Mouse (Mus musculus) lung, adult 2 months (tissue): ENCODE measurements at regions not wholly inside any gene's neighbourhood (a gene's known extent, or its start where the extent isn't known, plus 50 kb on each side); places are given as distances from the start of the nearest gene placed in this dataset.

Experiments used
- DNase-seq: peaks from one replicate; pipeline ENCODE4 v3.0.0; 2022
- H3K4me1 ChIP-seq: fragments of 200-500 bp; 2 replicates; pipeline ENCODE4 v1.6.1; 2011; ENCODE audit warnings: low read length; ENCODE audit not compliant: control insufficient read depth, insufficient read depth
- H3K4me3 ChIP-seq: fragments of 200-500 bp; replicated peaks from 2 replicates; pipeline ENCODE3; 2011; ENCODE audit warnings: low read depth, mild to moderate bottlenecking, control low read depth, low read length; ENCODE audit errors: extremely low read depth
- CTCF ChIP-seq: fragments of 200-500 bp; IDR thresholded peaks from 2 replicates; pipeline ENCODE4 v1.5.1; 2011; ENCODE audit warnings: mild to moderate bottlenecking, low read length, control low read depth; ENCODE audit not compliant: insufficient read depth
- POLR2A ChIP-seq: fragments of 200-500 bp; IDR thresholded peaks from 2 replicates; pipeline ENCODE4 v1.6.1; 2011; ENCODE audit warnings: low read depth, mild to moderate bottlenecking, control low read depth, low read length, borderline replicate concordance; ENCODE audit errors: extremely low read depth
- WGBS: fragments of 180-500 bp; shearing (Covaris S2); methylation state at CpG from one replicate; pipeline ENCODE4 v1.1.7; 2018; 5-methylcytosine and 5-hydroxymethylcytosine counted together

GRCm38 (mm10) chr8:8986068-8986467, 295.7 kb upstream of the Arglu1 start:
- TF ChIP-seq CTCF (0 out of 2 replicates have a peak, but pooled peaks have one; percentile 21), POLR2A (no peak)
- 82% methylated on average over 9 of the region's 9 CpGs for WGBS
- DNase-seq, result no peak
- H3K4me3 ChIP-seq, result no peak overlapping the region
- 0 out of 2 replicates have a peak, but pooled peaks cover 2% of the 10 kb centered on the region for H3K4me1 ChIP-seq

- DNase-seq, result no peak
- 71% methylated on average over 13 of the region's 13 CpGs for WGBS
- H3K4me3 ChIP-seq, result no peak overlapping the region
- TF ChIP-seq POLR2A, result no peak
- TF ChIP-seq CTCF, result 0 out of 2 replicates have a peak, but pooled peaks have one; percentile 10
- no peaks in the 10 kb centered on the region for H3K4me1 ChIP-seq
Observed at GRCm38 (mm10) chr8:8985395-8985794, 295.1 kb upstream of the Arglu1 start.

GRCm38 (mm10) chr8:8984829-8985251, 294.5 kb upstream of the Arglu1 start:
- Histone ChIP-seq H3K4me1 (no peaks in the 10 kb centered on the region), H3K4me3 (no peak overlapping the region)
- WGBS, result 40% methylated on average over 11 of the region's 11 CpGs
- DNase-seq, result no peak
- TF ChIP-seq CTCF (no peak), POLR2A (no peak)

- Histone ChIP-seq H3K4me1 (no peaks in the 10 kb centered on the region), H3K4me3 (no peak overlapping the region)
- TF ChIP-seq CTCF (no peak), POLR2A (no peak)
- DNase-seq, result no peak
- 33% methylated on average over 13 of the region's 13 CpGs for WGBS
Observed at GRCm38 (mm10) chr8:8984159-8984828, 294.0 kb upstream of the Arglu1 start.

- TF ChIP-seq CTCF, result no peak
- no peak for TF ChIP-seq POLR2A
- 45% methylated on average over 5 of the region's 5 CpGs for WGBS
- Histone ChIP-seq H3K4me3 (no peak overlapping the region), H3K4me1 (no peaks in the 10 kb centered on the region)
- DNase-seq, result no peak
Observed at GRCm38 (mm10) chr8:8983133-8983661, 292.9 kb upstream of the Arglu1 start.

- TF ChIP-seq CTCF (no peak), POLR2A (no peak)
- Histone ChIP-seq H3K4me3 (no peak overlapping the region), H3K4me1 (no peaks in the 10 kb centered on the region)
- no peak for DNase-seq
- 47% methylated on average over 1 of the region's 1 CpGs for WGBS
Observed at GRCm38 (mm10) chr8:8978969-8979368, 288.6 kb upstream of the Arglu1 start.

GRCm38 (mm10) chr8:8973769-8974168, 283.4 kb upstream of the Arglu1 start:
- 45% methylated on average over 6 of the region's 6 CpGs for WGBS
- no peak overlapping the region for H3K4me3 ChIP-seq
- H3K4me1 ChIP-seq, result no peaks in the 10 kb centered on the region

GRCm38 (mm10) chr8:8973334-8973733, 283.0 kb upstream of the Arglu1 start:
- TF ChIP-seq POLR2A, result no peak
- TF ChIP-seq CTCF, result no peak
- Histone ChIP-seq H3K4me1 (no peaks in the 10 kb centered on the region), H3K4me3 (no peak overlapping the region)
- 40% methylated on average over 6 of the region's 6 CpGs for WGBS
- no peak for DNase-seq

More at GRCm38 (mm10) chr8:8973769-8974168, 283.4 kb upstream of the Arglu1 start:
- TF ChIP-seq POLR2A (no peak), CTCF (no peak)
- no peak for DNase-seq

GRCm38 (mm10) chr8:8970776-8971175, 280.5 kb upstream of the Arglu1 start:
- no peak for DNase-seq
- Histone ChIP-seq H3K4me3 (no peak overlapping the region), H3K4me1 (no peaks in the 10 kb centered on the region)
- WGBS, result 66% methylated on average over 5 of the region's 5 CpGs
- TF ChIP-seq CTCF (no peak), POLR2A (no peak)

GRCm38 (mm10) chr8:8970346-8970745, 280.0 kb upstream of the Arglu1 start:
- Histone ChIP-seq H3K4me1 (no peaks in the 10 kb centered on the region), H3K4me3 (no peak overlapping the region)
- TF ChIP-seq CTCF, result no peak
- TF ChIP-seq POLR2A, result no peak
- DNase-seq, result no peak
- 77% methylated on average over 5 of the region's 5 CpGs for WGBS
